Mouse (Mus musculus) small intestine, adult 2 months (tissue): ENCODE measurements around the gene Slx4ip. TPM values are rescaled to one million over a fixed set of nuclear protein-coding genes. Genes with fewer than 3 reads are reported as not detected.

Source experiments
- H3K27ac ChIP-seq: fragments of 200-500 bp; 2 replicates; pipeline ENCODE4 v1.5.1; 2012; ENCODE audit warnings: low read depth, low read length, control low read depth, inconsistent platforms; ENCODE audit not compliant: insufficient read depth
- H3K27me3 ChIP-seq: fragments of 200-500 bp; 2 replicates; pipeline ENCODE4 v1.6.1; 2012; ENCODE audit warnings: mild to moderate bottlenecking, moderate library complexity, low read length, inconsistent platforms; ENCODE audit not compliant: control insufficient read depth, insufficient read depth
- H3K36me3 ChIP-seq: fragments of 200-500 bp; 2 replicates; pipeline ENCODE4 v1.6.1; 2012; ENCODE audit warnings: mild to moderate bottlenecking, low read length, control low read depth, inconsistent platforms; ENCODE audit not compliant: control insufficient read depth, insufficient read depth
- H3K4me1 ChIP-seq: fragments of 200-500 bp; 2 replicates; pipeline ENCODE4 v1.6.1; 2012; ENCODE audit warnings: low read length, inconsistent platforms, mixed read lengths; ENCODE audit not compliant: control insufficient read depth, insufficient read depth, insufficient read length
- H3K4me3 ChIP-seq: fragments of 200-500 bp; 2 replicates; pipeline ENCODE4 v1.5.1; 2012; ENCODE audit warnings: low read depth, mild to moderate bottlenecking, control low read depth, inconsistent platforms, low read length, moderate library complexity
- CTCF ChIP-seq: fragments of 200-500 bp; IDR thresholded peaks from 2 replicates; pipeline ENCODE4 v1.5.1; 2012; ENCODE audit warnings: low read depth, mild to moderate bottlenecking, control low read depth, inconsistent platforms, low read length, moderate library complexity, mixed read lengths; ENCODE audit not compliant: insufficient replicate concordance, insufficient read length; ENCODE audit errors: extremely low read depth
- POLR2A ChIP-seq: fragments of 200-500 bp; IDR thresholded peaks from 2 replicates; pipeline ENCODE4 v1.6.1; 2012; ENCODE audit warnings: low read depth, mild to moderate bottlenecking, control low read depth, inconsistent platforms, low read length, moderate library complexity
- WGBS: fragments of 180-500 bp; shearing (Covaris S2); methylation state at CpG from one replicate; pipeline ENCODE4 v1.1.7; 2018; 5-methylcytosine and 5-hydroxymethylcytosine counted together
- polyA plus RNA-seq: library from polyadenylated mRNA; depleted of rRNA; stranded (reverse); fragments of >200 nt; gene quantifications from 2 replicates; pipeline ENCODE4 v1.2.3, GENCODE M21; 2012

The Slx4ip gene
- polyA plus RNA-seq, 1 experiment, result 0.32 TPM

DNA sequence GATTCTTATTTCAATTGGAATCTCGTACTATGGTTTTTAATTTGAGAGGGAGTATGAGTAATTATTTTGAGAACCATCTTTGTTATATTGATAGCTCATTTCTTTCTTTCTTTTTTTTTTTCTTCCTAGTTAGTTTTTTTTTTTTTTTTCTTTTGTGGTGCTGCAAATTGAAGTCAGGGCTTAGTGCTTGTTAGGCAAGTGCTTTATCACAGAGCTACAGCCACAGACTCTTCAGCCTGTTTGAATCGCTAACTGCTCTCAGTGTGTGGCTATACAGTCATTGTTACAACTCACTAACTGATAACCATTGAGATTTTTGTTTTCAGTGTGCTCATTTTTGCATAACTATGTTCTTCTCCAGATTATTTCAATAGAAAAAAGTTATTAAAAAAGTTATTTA is 3.5 kb downstream of the Slx4ip start:
- Histone ChIP-seq H3K4me1 (peaks cover 7% of the 10 kb centered on the region; the same call in 1 of the 2 replicates), H3K36me3 (no peaks in the 10 kb centered on the region), H3K27ac (no peak overlapping the region), H3K27me3 (no peaks in the 10 kb centered on the region), H3K4me3 (no peak overlapping the region)
- TF ChIP-seq POLR2A (no peak), CTCF (no peak)
- 93% methylated on average over 2 of the region's 2 CpGs for WGBS

DNA sequence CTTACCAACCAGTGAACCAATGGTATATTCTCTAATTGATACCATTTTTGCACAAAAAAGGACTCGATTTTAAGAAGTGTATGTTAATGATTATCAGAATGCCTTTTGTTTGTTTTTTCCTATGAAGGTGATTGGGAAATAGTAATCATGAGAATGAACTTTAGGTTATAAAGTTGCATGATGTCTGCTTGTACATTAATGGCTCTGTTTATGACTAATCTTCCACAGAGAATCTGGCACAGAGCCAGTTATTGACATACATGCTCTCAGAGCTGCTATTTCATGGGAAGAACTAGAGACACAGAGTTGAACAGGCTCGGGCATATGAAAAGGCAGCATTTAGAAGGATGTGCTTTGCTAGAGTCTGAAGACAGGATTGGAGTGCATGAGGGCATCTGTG is 5.1 kb downstream of the Slx4ip start:
- 25% methylated on average over 2 of the region's 2 CpGs for WGBS
- TF ChIP-seq POLR2A (no peak), CTCF (no peak)
- H3K27ac ChIP-seq, result no peak overlapping the region
- no peaks in the 10 kb centered on the region for H3K27me3 ChIP-seq
- H3K36me3 ChIP-seq, result no peaks in the 10 kb centered on the region
- H3K4me1 ChIP-seq, result peaks cover 3% of the 10 kb centered on the region; the same call in 1 of the 2 replicates
- H3K4me3 ChIP-seq, result no peak overlapping the region

DNA sequence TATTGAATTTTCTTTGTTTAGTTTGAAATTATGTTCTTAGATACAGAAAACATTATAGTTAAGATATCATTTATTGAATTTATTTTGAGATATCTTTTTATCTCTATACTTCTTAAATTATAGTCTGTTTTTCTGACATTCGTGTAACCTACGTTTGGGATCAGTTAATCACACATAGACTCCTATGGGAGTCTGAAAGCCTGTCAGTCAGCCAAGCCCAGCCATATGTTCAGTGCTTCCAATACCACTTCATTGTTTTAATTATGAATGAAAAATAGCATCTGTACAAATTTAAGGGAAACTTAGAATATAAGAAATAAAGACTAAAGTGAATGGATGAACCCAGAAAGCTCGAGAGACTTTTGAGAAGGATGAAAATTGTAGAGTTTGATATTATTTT is 17.6 kb downstream of the Slx4ip start:
- TF ChIP-seq POLR2A (no peak), CTCF (no peak)
- 91% methylated on average over 3 of the region's 3 CpGs for WGBS
- Histone ChIP-seq H3K36me3 (peaks cover 7% of the 10 kb centered on the region), H3K4me1 (no peaks in the 10 kb centered on the region), H3K27me3 (no peaks in the 10 kb centered on the region), H3K4me3 (no peak overlapping the region), H3K27ac (no peak overlapping the region)

DNA sequence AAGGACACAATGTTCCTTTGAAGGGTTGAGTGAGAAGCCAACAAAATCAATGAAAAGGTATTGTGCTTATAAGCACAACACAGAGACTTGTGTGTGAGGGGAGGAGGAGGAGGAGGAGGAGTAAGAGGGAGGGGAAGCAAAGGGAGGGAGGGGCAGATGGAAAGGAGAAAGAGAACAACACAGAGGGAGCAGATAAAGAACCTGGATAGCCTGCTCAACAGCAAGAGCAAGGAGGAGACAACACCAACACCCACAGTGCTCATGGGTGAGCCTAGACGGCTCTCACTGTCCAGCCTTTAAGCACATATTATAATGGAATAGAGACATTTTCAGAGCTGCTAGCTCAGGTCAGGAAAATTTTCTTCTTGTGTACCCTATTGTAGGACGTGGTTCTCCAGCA is 18.3 kb downstream of the Slx4ip start:
- 80% methylated on average over 2 of the region's 2 CpGs for WGBS
- Histone ChIP-seq H3K4me3 (no peak overlapping the region), H3K36me3 (peaks cover 7% of the 10 kb centered on the region), H3K4me1 (no peaks in the 10 kb centered on the region), H3K27me3 (no peaks in the 10 kb centered on the region), H3K27ac (no peak overlapping the region)
- no peak for TF ChIP-seq POLR2A
- no peak for TF ChIP-seq CTCF

DNA sequence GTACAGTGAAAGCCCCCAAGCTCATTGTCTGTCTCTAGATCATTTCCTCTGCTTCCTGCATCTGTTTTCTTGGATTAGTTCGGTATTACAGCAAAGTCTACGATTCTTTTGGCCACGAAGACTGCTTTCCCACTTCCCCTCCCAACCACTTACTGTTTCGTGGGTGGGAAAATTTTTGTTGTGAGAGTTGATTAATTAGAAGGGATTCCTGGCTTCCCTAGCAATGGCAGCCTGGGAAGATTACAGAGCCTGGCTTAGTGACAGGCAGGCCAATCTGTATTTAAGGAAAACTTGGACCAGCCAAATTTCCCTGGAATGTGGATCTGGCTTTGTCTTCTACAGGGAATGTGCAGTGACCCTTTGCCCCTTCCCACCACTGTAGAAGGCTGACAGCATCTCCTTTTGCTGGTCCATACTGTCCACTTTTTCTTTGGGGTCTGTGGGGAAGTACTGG is 21.0 kb downstream of the Slx4ip start:
- no peak overlapping the region for H3K27ac ChIP-seq
- no peaks in the 10 kb centered on the region for H3K27me3 ChIP-seq
- no peak for TF ChIP-seq POLR2A
- no peak for TF ChIP-seq CTCF
- no peaks in the 10 kb centered on the region for H3K4me1 ChIP-seq
- H3K4me3 ChIP-seq, result no peak overlapping the region
- H3K36me3 ChIP-seq, result no peaks in the 10 kb centered on the region; the same call in 1 of the 2 replicates
- 57% methylated on average over 4 of the region's 4 CpGs for WGBS

DNA sequence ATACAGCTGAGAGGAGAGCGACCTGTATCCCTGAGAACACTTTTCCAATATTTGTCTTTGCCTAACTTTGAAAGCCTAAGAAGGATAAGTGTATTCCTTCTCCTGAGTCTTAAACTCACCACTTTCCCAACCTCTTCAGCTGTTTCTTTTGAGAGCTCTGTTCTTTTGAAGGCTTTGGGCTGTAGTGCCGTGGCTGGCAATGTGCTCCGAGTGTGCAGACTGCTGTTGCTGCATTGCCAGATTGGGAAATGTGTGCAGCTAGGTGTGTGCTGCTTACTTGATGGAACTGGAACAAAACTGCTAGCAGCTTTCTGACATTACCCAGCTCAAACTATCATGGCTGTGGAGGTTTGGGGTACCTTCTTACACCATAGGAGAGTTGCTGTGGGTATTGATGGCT is 22.0 kb downstream of the Slx4ip start:
- 84% methylated on average over 3 of the region's 3 CpGs for WGBS
- no peaks in the 10 kb centered on the region; the same call in 1 of the 2 replicates for H3K36me3 ChIP-seq
- H3K27ac ChIP-seq, result no peak overlapping the region
- H3K27me3 ChIP-seq, result no peaks in the 10 kb centered on the region
- no peak overlapping the region for H3K4me3 ChIP-seq
- no peak for TF ChIP-seq POLR2A
- H3K4me1 ChIP-seq, result no peaks in the 10 kb centered on the region

DNA sequence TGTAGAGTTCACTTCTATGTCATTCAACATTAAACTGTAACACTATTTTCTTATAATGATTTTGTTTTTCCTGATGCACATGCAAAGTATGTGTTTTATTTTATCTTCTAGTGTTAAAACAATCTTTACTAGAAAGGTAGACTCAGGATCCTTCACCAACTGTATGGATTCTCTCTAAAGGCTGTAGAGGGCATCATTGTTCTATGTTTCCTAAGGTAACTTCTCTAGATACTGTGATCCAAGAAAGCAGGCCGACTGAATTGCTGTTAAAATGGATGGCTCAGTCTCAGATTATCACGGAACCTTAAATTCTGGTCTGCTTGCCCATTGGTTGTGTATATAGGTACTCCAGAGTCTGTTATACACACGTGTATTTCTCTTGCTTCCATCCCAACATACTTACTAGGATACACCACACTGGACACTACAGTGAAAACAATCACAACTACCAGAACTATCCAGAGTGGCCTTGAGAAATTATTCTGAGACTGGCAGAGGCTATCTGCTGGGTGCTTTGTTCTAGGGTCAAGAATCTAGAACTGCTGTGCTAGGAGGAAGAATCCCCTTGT is 23.4 kb downstream of the Slx4ip start:
- no peak overlapping the region for H3K27ac ChIP-seq
- 45% methylated on average over 3 of the region's 3 CpGs for WGBS
- TF ChIP-seq POLR2A, result no peak
- no peak for TF ChIP-seq CTCF

More for the DNA sequence above, 23.4 kb downstream of the Slx4ip start:
- H3K27me3 ChIP-seq, result no peaks in the 10 kb centered on the region
- no peak overlapping the region for H3K4me3 ChIP-seq
- no peaks in the 10 kb centered on the region; the same call in 1 of the 2 replicates for H3K4me1 ChIP-seq
- H3K36me3 ChIP-seq, result no peaks in the 10 kb centered on the region; the same call in 1 of the 2 replicates
